Mouse (Mus musculus): ENCODE measurements around the gene Atox1. TPM values are rescaled to one million over a fixed set of nuclear protein-coding genes. Genes with fewer than 3 reads are reported as not detected.
A peak's percentile ranks its signal among the peaks of the same experiment; 100 is the strongest.
"Not testable (repeated sequence)": the region's sequence is repeated elsewhere in the genome, so short reads cannot be mapped to it uniquely, and the experiment has no call there.

The Atox1 gene
- total RNA-seq, 2 experiments from 2014 or later = 58.7 to 65.7 TPM

DNA sequence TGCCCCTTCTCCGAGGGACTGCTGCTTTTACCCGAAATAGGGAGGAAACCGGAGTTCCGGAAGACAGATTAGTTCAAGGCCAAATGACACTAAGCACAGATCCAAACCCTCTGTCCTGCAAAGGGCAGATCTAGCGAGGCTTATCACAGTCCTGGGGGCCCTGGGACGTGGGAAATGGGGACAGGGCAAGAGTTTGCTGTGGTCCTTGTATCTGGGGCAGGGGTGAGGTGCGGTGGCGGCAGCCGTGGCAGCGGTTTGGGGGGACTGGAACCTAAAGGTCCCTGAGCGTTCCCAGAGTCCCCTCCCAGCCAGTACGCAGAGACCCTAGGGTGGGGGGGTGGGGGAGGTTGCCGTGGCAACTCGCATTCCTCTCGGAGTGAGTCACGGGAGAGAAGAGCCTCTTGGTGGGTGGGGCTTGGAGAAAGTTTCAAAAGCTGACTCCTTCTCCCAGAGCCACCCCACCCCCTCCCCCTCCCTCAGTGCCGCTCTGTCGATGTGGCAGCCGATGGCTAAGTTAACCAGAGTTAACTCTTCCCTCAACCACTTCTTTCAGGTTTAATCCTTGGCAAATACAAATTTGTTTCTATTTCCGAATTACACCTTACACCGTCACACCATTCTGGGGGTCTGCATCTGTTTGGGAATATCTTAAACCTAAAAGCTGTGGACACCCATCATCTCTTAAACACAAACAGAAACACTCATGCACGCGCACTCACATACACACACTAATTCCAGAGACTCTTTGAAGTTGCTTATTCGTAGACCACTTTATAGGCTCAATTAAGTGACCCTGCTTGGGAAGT lies 42.9 kb downstream of the Atox1 start:
- peak; percentile 68 for DNase-seq
- intact Hi-C loops (cut with DNase I; ENCODE audit: low total_unique reads) = no loop called here

GRCm38 (mm10) chr11:55416609-55417265 lies 44.3 kb downstream of the Atox1 start:
- DNase-seq = peak; percentile 3

GRCm38 (mm10) chr11:55415731-55416130 lies 45.3 kb downstream of the Atox1 start:
- intact Hi-C loops (cut with DNase I; ENCODE audit: low total_unique reads) = not testable (repeated sequence)
- DNase-seq = peak; percentile 2

More at GRCm38 (mm10) chr11:55416609-55417265, 44.3 kb downstream of the Atox1 start:
- intact Hi-C loops (cut with DNase I; ENCODE audit: low total_unique reads) = no loop called here

DNA sequence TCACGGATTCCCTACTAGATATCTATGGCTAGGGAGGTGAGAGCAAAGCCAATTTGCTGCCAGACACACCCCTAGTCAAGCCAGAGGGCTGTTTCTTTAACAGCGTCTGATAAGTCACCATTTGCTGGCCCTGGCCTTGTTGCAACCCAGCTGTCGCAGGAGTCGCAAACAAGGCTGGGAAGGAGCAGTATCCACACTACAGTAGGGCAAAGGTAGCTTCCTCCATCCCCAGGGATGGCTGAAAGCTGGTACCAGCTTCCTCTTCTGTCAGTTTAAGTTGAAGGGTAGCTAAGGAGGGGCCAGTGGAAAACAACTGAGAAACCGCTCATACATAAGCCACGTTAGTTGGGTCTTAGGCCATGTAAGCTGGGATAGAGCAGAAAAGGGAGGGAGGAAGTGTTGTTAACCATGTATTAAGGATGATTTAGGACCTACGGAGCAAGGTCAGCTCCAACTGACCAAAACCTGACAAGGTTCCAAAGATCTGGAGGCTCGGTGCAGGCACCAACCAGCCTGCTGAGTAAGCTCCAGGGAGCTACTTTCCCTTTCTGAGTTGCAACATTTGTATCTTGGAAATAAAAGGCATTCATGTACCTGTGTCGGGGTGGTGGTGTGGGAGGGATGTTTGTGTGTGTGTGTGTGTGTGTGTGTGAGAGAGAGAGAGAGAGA lies 45.9 kb downstream of the Atox1 start:
- DNase-seq = peak; percentile 42
- intact Hi-C loops (cut with DNase I; ENCODE audit: low total_unique reads) = no loop called here

DNA sequence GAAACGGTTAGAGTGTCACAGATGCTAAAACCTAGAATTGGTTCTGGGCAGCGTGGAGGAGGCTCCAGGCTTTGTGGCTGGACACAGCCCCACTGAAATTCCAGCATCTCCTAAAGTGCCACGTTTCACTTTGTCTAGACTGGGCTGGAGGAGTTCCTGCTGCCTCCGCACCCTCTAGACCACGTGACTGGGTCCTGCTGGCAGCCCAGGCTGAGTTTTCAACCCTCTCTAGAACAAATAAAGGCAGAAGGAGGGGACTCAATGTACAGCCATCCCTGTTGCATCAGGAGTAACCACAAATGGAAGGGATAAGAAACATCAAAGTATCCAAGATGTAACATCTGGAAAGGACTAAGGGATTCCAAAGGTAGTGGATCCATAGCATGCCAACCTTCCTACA lies 46.7 kb downstream of the Atox1 start:
- intact Hi-C loops (cut with DNase I; ENCODE audit: low total_unique reads) = no loop called here

GRCm38 (mm10) chr11:55413416-55413796 lies 47.6 kb downstream of the Atox1 start:
- intact Hi-C loops (cut with DNase I; ENCODE audit: low total_unique reads) = no loop called here
- no peak for DNase-seq

More for the DNA sequence above, 46.7 kb downstream of the Atox1 start:
- DNase-seq = no peak

GRCm38 (mm10) chr11:55412680-55413415 lies 48.2 kb downstream of the Atox1 start:
- intact Hi-C loops (cut with DNase I; ENCODE audit: low total_unique reads) = no loop called here
- DNase-seq = no peak

DNA sequence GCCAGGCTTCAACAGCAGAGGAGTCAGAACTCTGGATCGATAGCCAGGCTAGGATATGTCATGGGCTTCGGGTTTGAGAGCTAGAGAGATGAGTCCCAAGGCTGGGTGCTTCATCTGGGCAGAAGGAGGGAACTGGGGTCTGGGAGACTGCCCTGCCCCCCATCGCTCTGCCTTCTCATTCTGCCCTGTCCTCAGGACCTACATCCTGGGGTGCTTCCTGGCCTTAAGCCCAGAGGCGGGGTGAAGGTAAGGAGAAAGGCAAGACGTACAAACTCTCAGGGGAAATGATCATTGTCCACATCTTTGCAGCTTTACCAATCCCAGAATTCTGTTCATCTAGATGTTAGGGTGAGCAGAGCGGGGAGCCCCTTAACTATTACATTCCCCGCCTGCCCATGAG lies 49.0 kb downstream of the Atox1 start:
- intact Hi-C loops (cut with DNase I; ENCODE audit: low total_unique reads) = no loop called here
- no peak for DNase-seq

- intact Hi-C loops (cut with DNase I; ENCODE audit: low total_unique reads) = no loop called here
- DNase-seq = peak; percentile 3
Observed at GRCm38 (mm10) chr11:55410502-55410901, 50.5 kb downstream of the Atox1 start.

- intact Hi-C loops (cut with DNase I; ENCODE audit: low total_unique reads) = no loop called here
- DNase-seq = no peak
Observed at GRCm38 (mm10) chr11:55410005-55410404, 51.0 kb downstream of the Atox1 start.

GRCm38 (mm10) chr11:55407133-55407532 lies 53.9 kb downstream of the Atox1 start:
- intact Hi-C loops (cut with DNase I; ENCODE audit: low total_unique reads) = no loop called here
- DNase-seq = peak; percentile 2

- peak; percentile 31 for DNase-seq
Observed at GRCm38 (mm10) chr11:55405601-55406469, 55.2 kb downstream of the Atox1 start.

DNA sequence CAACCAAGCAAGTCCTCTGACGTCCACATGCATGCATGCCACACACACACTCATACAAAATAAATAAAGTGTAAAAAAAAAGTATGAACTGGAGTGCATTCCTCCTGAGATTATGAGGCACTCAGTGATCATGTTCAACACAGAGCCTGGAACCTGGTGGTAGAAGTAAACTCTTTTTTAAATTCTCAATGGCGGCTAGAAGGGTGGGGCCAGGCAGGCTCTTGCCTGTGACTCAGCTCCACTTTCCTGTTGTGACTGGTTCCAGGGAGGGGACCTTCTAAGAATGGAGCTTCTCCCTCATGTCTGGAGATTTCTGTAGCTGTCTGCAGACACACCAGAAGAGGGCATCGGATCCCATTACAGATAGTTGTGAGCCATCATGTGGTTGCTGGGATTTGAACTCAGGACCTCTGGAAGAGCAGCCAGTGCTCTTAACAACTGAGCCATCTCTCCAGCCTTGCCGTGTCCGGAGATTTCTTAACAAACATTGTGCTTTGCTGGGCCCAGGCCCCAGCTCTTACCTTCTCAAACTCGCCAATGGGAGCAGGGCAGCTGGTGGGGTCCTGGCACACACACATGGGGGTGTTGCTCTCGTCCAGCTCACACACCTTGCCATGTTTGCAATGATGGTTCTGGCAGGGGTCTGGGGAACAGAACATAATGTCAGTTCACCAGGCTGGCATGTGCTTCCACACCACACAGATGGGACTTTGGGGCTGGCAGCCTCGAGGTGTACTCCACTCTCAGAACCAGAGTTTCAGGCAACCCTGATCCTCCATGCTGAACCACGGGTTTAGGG lies 56.2 kb downstream of the Atox1 start:
- intact Hi-C loops (cut with DNase I; ENCODE audit: low total_unique reads) = no loop called here
- DNase-seq = no peak

More at GRCm38 (mm10) chr11:55405601-55406469, 55.2 kb downstream of the Atox1 start:
- intact Hi-C loops (cut with DNase I; ENCODE audit: low total_unique reads) = no loop called here

DNA sequence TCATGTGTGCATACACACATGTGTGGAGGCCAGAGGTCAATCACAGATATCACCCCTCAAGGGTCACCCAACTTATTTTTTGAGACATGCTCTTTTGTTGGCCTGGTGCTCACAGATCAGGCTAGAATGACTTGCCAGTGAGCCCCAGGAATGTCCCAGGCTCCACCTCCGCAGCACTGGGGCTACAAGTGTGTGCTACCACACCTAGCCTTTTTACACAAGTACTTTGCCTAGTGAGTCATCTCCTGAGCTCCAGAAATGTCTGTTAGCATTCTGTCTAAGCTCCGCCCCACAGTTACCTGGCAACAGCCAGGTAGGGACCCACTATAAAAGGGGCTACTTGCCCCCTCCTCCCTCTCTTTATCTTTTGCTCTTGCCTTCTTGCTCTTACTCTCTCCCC lies 60.2 kb downstream of the Atox1 start:
- intact Hi-C loops (cut with DNase I; ENCODE audit: low total_unique reads) = no loop called here

DNA sequence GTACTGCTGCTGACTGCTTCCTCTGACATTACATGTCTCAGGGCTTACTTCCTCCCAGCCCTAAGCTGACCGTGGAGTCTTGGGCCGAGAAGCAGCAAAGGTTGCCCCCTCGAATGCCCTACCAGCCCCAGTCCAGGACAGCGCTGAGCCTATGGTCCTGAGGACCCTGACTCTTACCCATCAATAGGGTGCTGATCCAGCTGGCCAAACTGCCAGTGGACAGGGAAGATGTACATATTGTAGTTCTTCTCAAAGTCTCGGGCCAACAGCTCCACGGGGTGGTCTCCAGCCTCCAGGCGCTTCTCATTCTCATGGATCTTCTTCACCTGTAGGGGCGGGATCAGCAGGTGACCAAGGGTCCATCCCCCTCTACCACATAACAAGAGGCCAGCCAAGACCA lies 62.7 kb downstream of the Atox1 start:
- no peak for DNase-seq
- intact Hi-C loops (cut with DNase I; ENCODE audit: low total_unique reads) = no loop called here

More for the DNA sequence above, 60.2 kb downstream of the Atox1 start:
- no peak for DNase-seq

DNA sequence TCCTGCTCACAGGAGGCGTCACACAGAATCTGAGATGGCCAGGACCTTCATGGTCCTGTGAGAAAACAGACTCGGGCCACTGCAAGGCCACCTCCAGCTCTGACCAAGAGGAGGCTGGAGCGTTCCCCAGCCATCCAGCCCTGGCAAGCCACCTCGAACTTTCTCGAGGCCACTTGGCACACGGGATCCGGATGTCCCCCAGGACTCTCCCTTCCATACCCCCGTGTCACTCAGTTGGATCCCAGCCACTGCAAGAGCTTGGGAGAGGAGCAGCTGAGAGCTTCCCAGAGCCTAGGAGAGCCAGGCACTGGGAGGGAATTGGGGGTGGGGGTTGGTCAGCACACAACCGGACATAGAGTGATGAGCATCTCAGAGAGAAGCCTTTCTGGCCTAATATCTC lies 63.6 kb downstream of the Atox1 start:
- DNase-seq = peak; percentile 62
- intact Hi-C loops (cut with DNase I; ENCODE audit: low total_unique reads) = no loop called here

DNA sequence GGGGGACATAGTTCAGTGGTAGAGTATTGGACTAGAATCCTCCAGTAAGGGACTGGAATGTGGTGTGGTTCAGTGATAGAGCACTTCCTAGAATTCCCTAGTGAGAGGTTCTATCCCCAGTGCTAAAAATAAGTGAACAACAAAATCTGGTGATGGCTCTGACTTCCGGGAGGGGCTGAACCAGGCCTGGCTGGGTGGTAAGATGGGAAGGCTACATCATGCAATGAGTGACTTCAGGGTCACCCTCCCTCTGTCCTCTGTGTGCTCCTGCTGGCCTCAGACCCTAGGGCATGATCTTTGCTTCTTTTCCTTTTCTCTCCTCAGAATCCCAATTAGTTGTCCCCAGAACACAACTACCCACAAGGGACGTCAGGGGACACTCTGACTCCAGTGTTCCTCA lies 64.0 kb downstream of the Atox1 start:
- no peak for DNase-seq
- intact Hi-C loops (cut with DNase I; ENCODE audit: low total_unique reads) = no loop called here
